Mouse (Mus musculus) lung, adult 2 months (tissue): ENCODE data around the gene Ciz1. TPM values are rescaled to one million over a fixed set of nuclear protein-coding genes. Genes with fewer than 3 reads are reported as not detected.

Experiments used
- DNase-seq: peaks from one replicate; pipeline ENCODE4 v3.0.0; 2022
- H3K4me1 ChIP-seq: fragments of 200-500 bp; 2 replicates; pipeline ENCODE4 v1.6.1; 2011; ENCODE audit warnings: low read length; ENCODE audit not compliant: control insufficient read depth, insufficient read depth
- H3K4me3 ChIP-seq: fragments of 200-500 bp; replicated peaks from 2 replicates; pipeline ENCODE3; 2011; ENCODE audit warnings: low read depth, mild to moderate bottlenecking, control low read depth, low read length; ENCODE audit errors: extremely low read depth
- CTCF ChIP-seq: fragments of 200-500 bp; IDR thresholded peaks from 2 replicates; pipeline ENCODE4 v1.5.1; 2011; ENCODE audit warnings: mild to moderate bottlenecking, low read length, control low read depth; ENCODE audit not compliant: insufficient read depth
- POLR2A ChIP-seq: fragments of 200-500 bp; IDR thresholded peaks from 2 replicates; pipeline ENCODE4 v1.6.1; 2011; ENCODE audit warnings: low read depth, mild to moderate bottlenecking, control low read depth, low read length, borderline replicate concordance; ENCODE audit errors: extremely low read depth
- WGBS: fragments of 180-500 bp; shearing (Covaris S2); methylation state at CpG from one replicate; pipeline ENCODE4 v1.1.7; 2018; 5-methylcytosine and 5-hydroxymethylcytosine counted together
- polyA plus RNA-seq: library from polyadenylated mRNA; depleted of rRNA; stranded (reverse); fragments of >200 nt; gene quantifications from 2 replicates; pipeline ENCODE4 v1.2.3, GENCODE M21; 2012

Ciz1 gene
- polyA plus RNA-seq, 1 experiment = 237 TPM

DNA sequence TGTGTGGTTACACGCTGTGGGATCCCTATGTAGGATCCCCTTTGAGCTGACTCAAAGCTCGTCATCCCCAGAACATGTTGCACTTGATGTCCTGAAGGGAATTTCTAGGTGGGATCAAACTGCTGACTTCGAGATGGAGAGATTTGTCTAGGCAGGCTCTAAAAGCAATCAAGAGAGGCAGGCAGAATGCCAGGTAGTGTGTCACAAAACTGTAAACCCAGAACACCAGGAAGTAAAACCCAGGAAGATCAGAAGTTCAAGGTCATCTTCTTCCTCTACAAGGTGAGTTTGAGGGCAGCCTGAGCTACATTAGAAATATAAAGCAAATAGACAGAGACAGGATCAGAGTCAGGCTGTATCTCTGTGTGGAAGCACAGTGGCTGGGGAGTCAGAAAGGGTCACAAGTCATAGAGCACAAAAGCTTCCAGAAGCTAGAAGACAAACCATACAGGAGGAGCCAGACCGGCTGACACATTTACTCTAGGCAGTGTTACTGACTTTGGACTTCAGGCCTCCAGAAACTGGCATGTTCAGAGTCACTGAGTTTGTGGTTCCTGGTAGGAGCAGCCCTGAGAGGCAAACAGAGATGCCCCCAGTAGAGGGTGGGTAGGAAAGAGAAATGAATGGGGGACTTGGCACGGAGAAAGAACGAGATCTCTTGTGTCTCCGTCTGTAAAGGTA, 55.2 kb downstream of the Ciz1 start:
- no peak for DNase-seq
- H3K4me1 ChIP-seq = no peaks in the 10 kb centered on the region
- TF ChIP-seq CTCF (no peak), POLR2A (no peak)
- 80% methylated on average over 7 of the region's 7 CpGs for WGBS
- H3K4me3 ChIP-seq = no peak overlapping the region

GRCm38 (mm10) chr2:32408429-32409424, 56.6 kb downstream of the Ciz1 start:
- no peak for DNase-seq
- TF ChIP-seq CTCF (no peak), POLR2A (no peak)
- no peak overlapping the region for H3K4me3 ChIP-seq
- H3K4me1 ChIP-seq = no peaks in the 10 kb centered on the region
- WGBS = 71% methylated on average over 25 of the region's 25 CpGs

GRCm38 (mm10) chr2:32411407-32411806, 59.3 kb downstream of the Ciz1 start:
- no peak overlapping the region for H3K4me3 ChIP-seq
- no peak for DNase-seq
- TF ChIP-seq CTCF (no peak), POLR2A (no peak)
- no peaks in the 10 kb centered on the region for H3K4me1 ChIP-seq
- 80% methylated on average over 7 of the region's 7 CpGs for WGBS

DNA sequence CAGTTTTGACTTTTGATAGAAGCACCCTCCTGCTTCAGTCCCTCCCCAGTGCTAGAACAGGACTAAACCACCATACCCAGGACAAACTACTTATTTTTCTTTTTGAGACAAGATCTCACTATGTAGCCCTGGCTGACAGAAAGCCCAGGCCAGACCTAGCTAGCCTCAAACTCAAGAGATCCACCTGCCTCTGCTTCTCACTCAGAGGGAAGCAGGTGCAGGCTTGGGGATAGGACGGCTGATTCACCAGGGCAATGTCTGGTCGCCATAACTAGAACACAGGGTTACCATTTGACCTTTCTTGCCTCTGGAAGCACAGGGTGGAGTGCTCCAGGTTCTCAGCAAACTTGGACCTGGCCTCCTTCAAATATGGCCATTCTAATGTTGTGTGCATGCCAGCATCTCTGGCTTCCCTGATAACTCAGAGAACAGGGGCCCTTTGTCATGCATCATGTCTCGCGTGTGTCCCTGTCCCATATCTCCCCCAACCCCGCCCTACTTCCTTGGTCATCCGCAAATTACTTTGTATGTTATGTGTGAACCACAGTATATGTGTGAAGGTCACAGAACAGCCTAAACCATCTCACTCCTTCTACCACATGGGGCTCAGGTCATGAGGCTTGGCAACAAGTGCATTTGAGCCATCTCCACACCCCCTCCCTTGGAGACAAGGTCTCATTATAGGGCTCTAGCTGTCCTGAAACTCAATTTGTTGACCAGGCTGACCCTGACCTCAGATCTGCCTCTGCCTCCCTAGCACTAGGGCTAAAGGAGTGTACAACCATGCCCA, 60.8 kb downstream of the Ciz1 start:
- Histone ChIP-seq H3K4me3 (no peak overlapping the region), H3K4me1 (no peaks in the 10 kb centered on the region)
- DNase-seq = no peak
- TF ChIP-seq POLR2A (no peak), CTCF (no peak)
- WGBS = 93% methylated on average over 6 of the region's 6 CpGs

DNA sequence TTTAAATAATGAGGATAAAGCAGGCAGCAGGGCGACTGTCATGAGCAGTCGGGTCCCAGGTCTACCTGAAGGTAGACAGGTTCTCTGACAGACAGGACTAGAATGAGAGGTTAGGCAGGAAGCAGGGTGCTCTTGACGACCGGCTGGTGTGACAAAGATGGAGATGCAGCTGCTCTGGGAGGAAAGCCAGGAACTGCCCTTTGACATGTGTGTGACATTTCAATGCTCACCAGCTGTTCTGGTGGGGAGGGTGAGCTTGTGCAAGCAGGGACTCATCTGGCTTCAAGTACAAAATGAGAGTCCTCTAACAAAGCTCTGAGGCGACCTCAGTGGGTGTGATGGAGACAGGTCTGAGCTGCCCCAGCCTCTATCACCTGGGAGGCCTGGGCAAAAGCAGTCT, 61.8 kb downstream of the Ciz1 start:
- no peak for TF ChIP-seq POLR2A
- TF ChIP-seq CTCF = no peak
- DNase-seq = no peak
- WGBS = 45% methylated on average over 5 of the region's 5 CpGs
- Histone ChIP-seq H3K4me1 (no peaks in the 10 kb centered on the region), H3K4me3 (no peak overlapping the region)

GRCm38 (mm10) chr2:32415801-32416200, 63.7 kb downstream of the Ciz1 start:
- no peak for DNase-seq
- WGBS = 92% methylated on average over 12 of the region's 12 CpGs
- no peak for TF ChIP-seq POLR2A
- no peak for TF ChIP-seq CTCF
- Histone ChIP-seq H3K4me1 (peaks cover 2% of the 10 kb centered on the region; the same call in 1 of the 2 replicates), H3K4me3 (no peak overlapping the region)

- WGBS = 81% methylated on average over 2 of the region's 2 CpGs
- Histone ChIP-seq H3K4me3 (no peak overlapping the region), H3K4me1 (peaks cover 4% of the 10 kb centered on the region)
- TF ChIP-seq POLR2A (no peak), CTCF (no peak)
- DNase-seq = no peak
Observed at GRCm38 (mm10) chr2:32416556-32416955, 64.4 kb downstream of the Ciz1 start.

DNA sequence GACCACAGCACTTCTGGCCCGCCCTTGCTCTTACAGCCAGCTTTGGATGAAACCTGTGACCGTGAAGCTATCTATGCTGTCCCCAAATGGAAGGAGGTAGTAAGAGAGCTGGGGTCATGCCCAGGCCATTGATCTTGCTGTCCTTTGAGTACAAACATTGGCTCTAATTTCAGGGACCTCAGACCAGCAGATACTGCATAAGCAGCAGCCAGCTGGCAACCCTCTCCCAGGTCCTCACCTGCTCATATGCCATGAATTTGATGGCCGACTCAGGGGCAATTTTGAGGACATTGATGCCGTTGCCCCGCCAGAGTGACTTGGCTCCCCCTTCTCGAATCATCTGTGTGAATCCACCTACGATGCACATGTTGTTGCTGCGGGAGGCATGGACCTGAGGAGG, 65.4 kb downstream of the Ciz1 start:
- 85% methylated on average over 8 of the region's 8 CpGs for WGBS
- Histone ChIP-seq H3K4me1 (peaks cover 11% of the 10 kb centered on the region), H3K4me3 (no peak overlapping the region)
- no peak for DNase-seq
- TF ChIP-seq POLR2A (no peak), CTCF (no peak)

GRCm38 (mm10) chr2:32418430-32419151, 66.5 kb downstream of the Ciz1 start:
- no peak for TF ChIP-seq CTCF
- TF ChIP-seq POLR2A = no peak

More at GRCm38 (mm10) chr2:32418430-32419151, 66.5 kb downstream of the Ciz1 start:
- Histone ChIP-seq H3K4me1 (peaks cover 19% of the 10 kb centered on the region), H3K4me3 (no peak overlapping the region)
- 85% methylated on average over 12 of the region's 12 CpGs for WGBS
- DNase-seq = no peak
